Mouse (Mus musculus) liver, embryonic 13.5 days (tissue): ENCODE data around the gene Vbp1. TPM values are rescaled to one million over a fixed set of nuclear protein-coding genes. Genes with fewer than 3 reads are reported as not detected.
"Not testable (repeated sequence)": the region's sequence is repeated elsewhere in the genome, so short reads cannot be mapped to it uniquely, and the experiment has no call there.

Experiments used
- ATAC-seq: fragments of 200-750 bp; cut with Nextera tagmentation; 2 replicates; pipeline ENCODE4 v1.8.0; 2017; ENCODE audit warnings: low read depth, mild to moderate bottlenecking, moderate number of reproducible peaks, moderate library complexity
- DNase-seq: peaks from one replicate; pipeline ENCODE4 v3.0.0; 2022
- H3K27ac ChIP-seq: fragments of 300-500 bp; sonication (generic); 2 replicates; pipeline ENCODE4 v1.5.1; 2015; ENCODE audit warnings: moderate library complexity, mild to moderate bottlenecking, inconsistent platforms
- H3K27me3 ChIP-seq: fragments of 300-500 bp; sonication (generic); 2 replicates; pipeline ENCODE4 v1.6.1; 2015; ENCODE audit warnings: mild to moderate bottlenecking, inconsistent platforms
- H3K36me3 ChIP-seq: fragments of 300-500 bp; sonication (generic); 2 replicates; pipeline ENCODE4 v1.6.1; 2015; ENCODE audit warnings: mild to moderate bottlenecking, inconsistent platforms
- H3K4me1 ChIP-seq: fragments of 300-500 bp; sonication (generic); replicated peaks from 2 replicates; pipeline ENCODE4 v1.6.1; 2015; ENCODE audit warnings: inconsistent platforms
- H3K4me2 ChIP-seq: fragments of 300-500 bp; sonication (generic); 2 replicates; pipeline ENCODE4 v1.6.1; 2015; ENCODE audit warnings: inconsistent platforms, mild to moderate bottlenecking, moderate library complexity
- H3K4me3 ChIP-seq: fragments of 300-500 bp; sonication (generic); replicated peaks from 2 replicates; pipeline ENCODE4 v1.5.1; 2015; ENCODE audit warnings: mild to moderate bottlenecking, inconsistent platforms
- H3K9ac ChIP-seq: fragments of 300-500 bp; sonication (generic); 2 replicates; pipeline ENCODE4 v1.6.1; 2015; ENCODE audit warnings: mild to moderate bottlenecking, inconsistent platforms
- H3K9me3 ChIP-seq: fragments of 300-500 bp; sonication (generic); replicated peaks from 2 replicates; pipeline ENCODE4 v1.6.1; 2016; ENCODE audit warnings: inconsistent platforms
- WGBS: fragments of 180-500 bp; shearing (Covaris S2); methylation state at CpG from one replicate; pipeline ENCODE4 v1.1.7; 2015; ENCODE audit not compliant: insufficient replicate concordance; 5-methylcytosine and 5-hydroxymethylcytosine counted together
- polyA plus RNA-seq: library from polyadenylated mRNA; unstranded; fragments of >200 nt; fragmentation: Nextera tagmentation; extraction: Ambion mirVana; gene quantifications from 2 replicates; pipeline ENCODE4 v1.2.1, GENCODE M21; 2015

Vbp1 gene
- polyA plus RNA-seq: 142 and 166 TPM in 2 replicates

DNA sequence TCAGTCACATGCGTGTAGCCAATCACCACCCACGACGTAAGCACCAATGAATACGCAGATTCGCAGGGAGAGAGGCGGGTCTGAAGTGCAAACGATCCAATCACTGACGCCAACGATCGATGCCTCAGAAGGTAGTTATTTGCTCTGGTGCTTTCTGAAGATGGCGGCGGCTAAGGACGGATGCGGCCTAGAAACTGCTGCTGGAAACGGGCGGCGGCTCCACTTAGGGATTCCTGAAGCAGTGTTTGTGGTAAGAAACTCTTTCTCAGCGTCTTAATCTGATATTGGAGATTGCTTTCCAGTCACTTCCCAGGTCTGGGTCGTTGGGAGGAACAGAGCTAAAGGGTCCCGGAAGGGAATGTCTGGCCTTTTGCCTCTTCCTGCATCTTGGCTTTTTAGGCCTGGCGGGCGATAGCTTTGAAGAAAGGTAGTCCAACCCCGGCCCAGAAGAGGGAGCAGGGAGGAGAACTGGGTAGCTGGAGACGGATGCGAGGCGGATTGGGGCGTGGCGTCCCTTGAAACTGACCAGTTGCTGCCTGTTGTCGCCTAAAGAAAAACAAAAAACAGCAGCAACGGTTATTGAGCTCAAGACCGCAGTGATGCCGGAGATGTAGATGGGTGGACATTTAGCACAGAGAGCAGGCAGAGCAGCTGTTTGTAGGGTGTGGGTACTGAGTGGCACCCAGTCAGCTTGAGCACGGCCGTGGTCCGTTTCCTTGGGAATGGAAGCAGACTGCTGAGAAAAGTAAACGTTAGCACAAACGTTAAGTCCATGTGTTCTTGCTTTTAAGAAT lies at the start of gene Vbp1:
Vbp1 (plus strand) TSS at position 121 of the 794 bp plus-strand sequence.
- ATAC-seq: peak; percentile 98
- Histone ChIP-seq H3K27ac (peak within 1 kb of the TSS; percentile 92), H3K9ac (peak within 1 kb of the TSS; percentile 76), H3K4me1 (0 out of 2 replicates have a peak, but pooled peaks cover 4% of the 10 kb centered on the region), H3K9me3 (no peaks in the 10 kb centered on the region), H3K36me3 (no peaks in the 10 kb centered on the region), H3K4me2 (peak within 1 kb of the TSS; percentile 48), H3K4me3 (peak within 1 kb of the TSS; percentile 70), H3K27me3 (no peaks in the 10 kb centered on the region)
- 13% methylated on average over 37 of the region's 37 CpGs for WGBS
- peak; percentile 81 for DNase-seq

DNA sequence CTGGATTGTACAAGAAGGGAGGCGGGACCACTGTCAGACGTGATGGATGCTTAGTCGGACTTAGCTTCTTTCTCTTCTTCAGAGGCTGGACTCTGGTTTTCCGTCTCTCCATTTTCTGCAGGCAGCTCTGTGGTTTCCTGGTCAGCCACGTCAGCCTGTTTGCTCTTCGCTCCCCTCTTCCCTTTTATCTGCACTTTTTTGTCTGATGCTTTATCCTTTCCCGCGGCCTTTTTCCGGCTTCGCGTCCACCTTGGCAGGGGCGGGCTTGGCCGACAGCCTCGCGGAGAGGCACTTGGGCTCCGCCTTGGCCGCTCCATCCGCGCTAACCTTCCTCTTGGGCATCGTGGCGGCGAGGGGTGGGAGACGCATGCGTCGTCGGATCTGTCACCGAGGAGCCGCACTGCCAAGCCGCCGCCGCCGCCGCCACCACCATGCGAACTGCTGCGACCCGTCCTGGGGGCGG lies 38.9 kb upstream of the Vbp1 start:
- H3K4me1 ChIP-seq, H3K27me3 ChIP-seq, H3K36me3 ChIP-seq, H3K27ac ChIP-seq, H3K9me3 ChIP-seq: not testable (repeated sequence)
- Histone ChIP-seq H3K4me2 (peak overlapping the region; percentile 60), H3K4me3 (peak overlapping the region; percentile 47), H3K9ac (peak overlapping the region; percentile 33; the same call in 1 of the 2 replicates)
- ATAC-seq (peak; percentile 75), DNase-seq (peak; percentile 48)
- 18% methylated on average over 37 of the region's 37 CpGs for WGBS

GRCm38 (mm10) chrX:75489886-75490285 lies 24.2 kb upstream of the Vbp1 start:
- 73% methylated on average over 1 of the region's 1 CpGs for WGBS
- Histone ChIP-seq H3K27me3 (no peaks in the 10 kb centered on the region), H3K4me2 (no peak overlapping the region), H3K4me1 (no peaks in the 10 kb centered on the region), H3K9me3 (no peaks in the 10 kb centered on the region), H3K9ac (no peak overlapping the region), H3K36me3 (no peaks in the 10 kb centered on the region), H3K4me3 (no peak overlapping the region), H3K27ac (no peak overlapping the region)
- ATAC-seq: no peak
- DNase-seq: no peak

GRCm38 (mm10) chrX:75513787-75514178 lies 316 bp upstream of the Vbp1 start:
- H3K36me3 ChIP-seq: no peaks in the 10 kb centered on the region
- H3K4me1 ChIP-seq: 0 out of 2 replicates have a peak, but pooled peaks cover 4% of the 10 kb centered on the region
- WGBS: 19% methylated on average over 3 of the region's 3 CpGs
- no peak overlapping the region for H3K9ac ChIP-seq
- DNase-seq (no peak), ATAC-seq (no peak)
- H3K27ac ChIP-seq: no peak overlapping the region
- H3K4me2 ChIP-seq: no peak overlapping the region; the same call in 1 of the 2 replicates
- H3K27me3 ChIP-seq: no peaks in the 10 kb centered on the region
- no peak overlapping the region for H3K4me3 ChIP-seq
- no peaks in the 10 kb centered on the region for H3K9me3 ChIP-seq

GRCm38 (mm10) chrX:75577582-75578324 lies 63.7 kb downstream of the Vbp1 start, which contains the start of gene Rab39b:
Gene Rab39b, minus strand, starts transcription at chrX:75578231.
- Histone ChIP-seq H3K4me2 (peak within 1 kb of the TSS; percentile 39), H3K36me3 (no peaks in the 10 kb centered on the region), H3K9ac (no peak within 1 kb of the TSS), H3K4me3 (peak within 1 kb of the TSS; percentile 21; the same call in 1 of the 2 replicates), H3K4me1 (no peaks in the 10 kb centered on the region), H3K27me3 (0 out of 2 replicates have a peak, but pooled peaks cover 3% of the 10 kb centered on the region), H3K27ac (no peak within 1 kb of the TSS), H3K9me3 (no peaks in the 10 kb centered on the region)
- WGBS: 13% methylated on average over 41 of the region's 41 CpGs
- no peak for ATAC-seq
- no peak for DNase-seq

GRCm38 (mm10) chrX:75578539-75578938 lies 64.4 kb downstream of the Vbp1 start:
- ATAC-seq (no peak), DNase-seq (no peak)
- H3K27ac ChIP-seq: no peak overlapping the region
- H3K9ac ChIP-seq: no peak overlapping the region
- no peak overlapping the region for H3K4me2 ChIP-seq
- no peaks in the 10 kb centered on the region for H3K4me1 ChIP-seq
- H3K9me3 ChIP-seq: no peaks in the 10 kb centered on the region
- 0 out of 2 replicates have a peak, but pooled peaks cover 3% of the 10 kb centered on the region for H3K27me3 ChIP-seq
- no peaks in the 10 kb centered on the region for H3K36me3 ChIP-seq
- H3K4me3 ChIP-seq: no peak overlapping the region
- WGBS: 68% methylated on average over 2 of the region's 2 CpGs

Other genes starting within 250 kb of the Vbp1 start
- 33.3 and 49.3 TPM in 2 replicates for gene Fundc2, start 131.9 kb upstream of the Vbp1 start, polyA plus RNA-seq
- 1.3 and 1.8 TPM in 2 replicates for gene F8, start 131.7 kb upstream of the Vbp1 start, polyA plus RNA-seq
- gene Cmc4, start 97.7 kb upstream of the Vbp1 start, polyA plus RNA-seq: 11.8 and 16.3 TPM in 2 replicates
- 4.3 and 5.4 TPM in 2 replicates for gene Mtcp1, start 97.7 kb upstream of the Vbp1 start, polyA plus RNA-seq
- gene Brcc3, start 97.7 kb upstream of the Vbp1 start, polyA plus RNA-seq: 45.2 and 47.7 TPM in 2 replicates
- 0.08 and 0.12 TPM in 2 replicates for gene Rab39b, start 63.9 kb downstream of the Vbp1 start, polyA plus RNA-seq